Mouse (Mus musculus): ENCODE measurements around the gene Furin.
A peak's percentile ranks its signal among the peaks of the same experiment; 100 is the strongest.

Gene Furin

GRCm38 (mm10) chr7:80370649-80371040 is 34.6 kb downstream of the Furin start:
- peak; percentile 72 for DNase-seq

- no peak for DNase-seq
Measured at GRCm38 (mm10) chr7:80369967-80370431, 35.2 kb downstream of the Furin start.

- no peak for DNase-seq
Measured at GRCm38 (mm10) chr7:80369461-80369860, 35.8 kb downstream of the Furin start.

GRCm38 (mm10) chr7:80368635-80369421 is 36.4 kb downstream of the Furin start:
- no peak for DNase-seq

- DNase-seq: no peak
Measured at GRCm38 (mm10) chr7:80368009-80368408, 37.2 kb downstream of the Furin start.

GRCm38 (mm10) chr7:80367232-80367631 is 38.0 kb downstream of the Furin start:
- no peak for DNase-seq

- no peak for DNase-seq
Measured at GRCm38 (mm10) chr7:80365759-80366158, 39.5 kb downstream of the Furin start.

- no peak for DNase-seq
Measured at GRCm38 (mm10) chr7:80360435-80360834, 44.8 kb downstream of the Furin start.

DNA sequence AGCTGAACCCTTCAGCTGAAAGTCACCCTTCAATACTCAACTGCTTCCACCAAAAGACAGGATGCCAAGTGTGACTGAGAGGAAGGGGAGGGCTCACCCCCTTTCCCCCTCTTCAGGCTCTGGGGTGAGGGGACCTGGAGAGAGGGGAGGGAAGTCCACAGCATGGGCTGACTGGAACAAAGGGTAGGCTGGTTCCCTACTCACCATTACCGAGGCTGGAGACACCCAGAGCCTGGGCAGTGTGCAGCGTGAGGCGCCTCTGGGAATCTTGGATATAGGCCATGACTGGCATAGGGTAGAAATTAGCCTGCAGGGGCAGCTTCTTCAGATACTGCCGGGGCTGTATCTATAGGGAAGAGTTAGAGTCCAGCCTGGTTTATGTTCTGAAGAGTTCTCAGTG is 47.2 kb downstream of the Furin start:
- no peak for DNase-seq

- DNase-seq: peak; percentile 50
Measured at GRCm38 (mm10) chr7:80357156-80357555, 48.1 kb downstream of the Furin start.

DNA sequence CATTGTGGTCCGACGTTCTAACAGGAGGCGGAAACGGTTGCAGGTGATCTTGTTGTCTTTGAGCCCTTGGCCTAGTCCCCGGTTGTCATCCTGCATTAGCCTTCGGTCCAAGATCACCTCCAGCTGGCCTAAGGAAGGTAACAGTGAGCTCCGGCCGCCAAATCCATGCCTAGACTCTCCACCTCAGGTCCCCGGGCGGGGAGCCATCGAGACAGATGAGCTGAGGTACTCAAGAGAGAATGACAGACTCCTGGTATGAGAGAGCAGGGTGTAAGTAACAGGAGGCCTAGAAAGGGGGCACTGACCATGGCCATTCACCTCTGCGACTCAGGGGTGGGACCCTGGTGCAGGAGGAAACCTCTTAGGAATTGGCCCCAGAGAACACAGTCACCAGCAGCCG is 48.9 kb downstream of the Furin start:
- no peak for DNase-seq

DNA sequence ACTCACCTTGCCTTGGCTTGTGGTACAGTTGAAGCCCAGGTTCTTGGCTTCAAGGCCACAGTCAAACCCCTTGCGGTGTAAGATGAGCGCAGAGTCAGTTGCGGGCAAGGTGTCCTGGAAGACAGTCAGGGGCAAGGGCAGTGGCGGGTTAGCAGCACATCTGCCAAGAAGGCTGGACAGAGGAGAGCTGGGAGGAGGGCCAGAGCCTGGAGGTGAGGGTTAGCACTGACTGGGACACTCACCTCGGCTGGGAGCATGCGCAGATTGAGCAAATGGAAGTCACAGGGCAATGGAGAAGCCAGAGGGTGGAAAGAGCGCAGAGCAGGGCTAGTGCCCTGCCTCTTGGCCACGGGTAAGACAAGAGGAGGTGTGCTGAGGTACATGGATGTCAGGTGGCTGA is 52.3 kb downstream of the Furin start:
- DNase-seq: no peak

DNA sequence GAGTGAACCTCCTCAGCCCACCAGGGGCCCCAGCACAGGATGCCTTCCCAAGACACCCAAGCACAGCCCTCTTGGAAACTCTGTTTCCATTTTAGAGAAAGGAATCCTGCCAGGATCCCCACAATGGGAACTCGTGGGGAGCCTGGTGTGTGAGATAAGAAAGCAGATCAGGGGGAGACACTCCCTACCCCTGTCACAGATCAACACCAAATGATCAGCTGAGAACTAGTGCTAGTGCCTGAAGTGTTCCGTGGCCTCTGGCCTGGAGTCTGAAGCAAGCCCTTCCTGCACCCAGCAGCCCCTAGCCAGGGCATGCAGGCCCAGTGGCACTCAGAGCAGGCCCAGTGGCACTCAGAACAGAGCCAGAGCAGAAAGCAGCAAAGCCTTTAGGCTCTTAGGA is 54.4 kb downstream of the Furin start:
- DNase-seq: no peak

GRCm38 (mm10) chr7:80347670-80348586 is 57.3 kb downstream of the Furin start:
- no peak for DNase-seq

DNA sequence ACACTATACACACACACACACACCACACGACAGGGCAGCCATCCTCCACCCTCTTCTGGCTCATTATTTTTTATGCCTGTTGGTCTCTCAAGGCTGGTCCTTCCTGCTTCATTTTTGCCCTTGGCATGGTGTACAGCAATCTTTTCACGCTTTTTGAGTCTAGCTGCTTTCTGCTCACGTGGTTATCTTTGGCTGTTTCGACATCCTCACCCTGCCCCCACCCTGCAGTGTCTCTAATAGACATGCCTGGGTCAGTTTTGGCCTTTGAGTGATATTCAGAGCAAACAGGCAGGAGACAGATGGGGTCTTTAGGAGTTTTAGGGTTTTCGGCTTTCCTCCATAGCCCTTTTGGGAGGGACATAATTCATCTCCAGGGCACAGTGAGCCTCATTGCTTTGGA is 58.4 kb downstream of the Furin start:
- no peak for DNase-seq

- no peak for DNase-seq
Measured at GRCm38 (mm10) chr7:80346173-80346572, 59.1 kb downstream of the Furin start.

GRCm38 (mm10) chr7:80343270-80344018 is 61.8 kb downstream of the Furin start:
- no peak for DNase-seq

- DNase-seq: peak; percentile 98
Measured at GRCm38 (mm10) chr7:80342858-80343257, 62.4 kb downstream of the Furin start, which contains the start of gene Hddc3. Gene Hddc3 (plus strand): TSS chr7:80343104.

DNA sequence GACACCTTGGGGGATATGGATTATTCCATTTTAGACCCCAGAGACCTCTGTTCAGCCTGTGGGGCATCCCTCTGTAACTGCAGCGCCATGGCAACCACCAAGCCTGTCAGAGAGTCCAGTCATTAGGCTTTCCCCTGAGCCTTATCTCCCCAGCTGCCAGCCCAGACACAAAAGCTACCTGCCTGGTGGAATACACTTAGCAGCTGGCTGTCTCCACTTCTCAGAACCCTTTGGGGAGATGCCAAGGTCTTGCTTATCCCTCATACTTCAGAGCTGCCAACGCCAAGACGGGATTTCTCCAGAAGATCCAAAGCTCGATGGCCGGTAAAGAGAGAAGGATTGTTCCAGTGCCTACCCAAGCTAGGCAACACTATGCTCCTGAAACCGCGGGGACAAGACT is 63.4 kb downstream of the Furin start:
- DNase-seq: no peak

DNA sequence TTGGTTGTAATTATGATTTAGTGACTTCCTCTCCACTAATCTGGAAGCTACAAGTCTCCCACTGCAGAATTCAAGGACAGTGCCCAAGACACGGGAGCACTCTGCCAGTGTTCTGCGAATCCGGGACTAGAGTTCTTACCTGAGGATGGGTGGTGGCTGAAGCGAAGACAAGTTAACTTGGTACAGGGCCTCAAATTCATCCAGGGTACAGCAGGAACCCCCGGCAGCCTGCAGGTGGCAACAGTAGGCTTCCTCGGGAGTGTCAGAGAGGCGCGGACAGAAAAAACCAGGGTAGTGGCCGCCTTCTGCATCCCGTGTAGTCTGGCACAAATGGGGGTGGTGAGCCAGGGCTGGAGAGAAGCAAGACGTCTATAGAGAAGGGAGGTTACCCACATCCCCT is 64.4 kb downstream of the Furin start, which contains the start of gene Unc45a:
Gene Unc45a, minus strand, starts transcription at position 213 of the 400 bp plus-strand sequence.
- DNase-seq: peak; percentile 86

DNA sequence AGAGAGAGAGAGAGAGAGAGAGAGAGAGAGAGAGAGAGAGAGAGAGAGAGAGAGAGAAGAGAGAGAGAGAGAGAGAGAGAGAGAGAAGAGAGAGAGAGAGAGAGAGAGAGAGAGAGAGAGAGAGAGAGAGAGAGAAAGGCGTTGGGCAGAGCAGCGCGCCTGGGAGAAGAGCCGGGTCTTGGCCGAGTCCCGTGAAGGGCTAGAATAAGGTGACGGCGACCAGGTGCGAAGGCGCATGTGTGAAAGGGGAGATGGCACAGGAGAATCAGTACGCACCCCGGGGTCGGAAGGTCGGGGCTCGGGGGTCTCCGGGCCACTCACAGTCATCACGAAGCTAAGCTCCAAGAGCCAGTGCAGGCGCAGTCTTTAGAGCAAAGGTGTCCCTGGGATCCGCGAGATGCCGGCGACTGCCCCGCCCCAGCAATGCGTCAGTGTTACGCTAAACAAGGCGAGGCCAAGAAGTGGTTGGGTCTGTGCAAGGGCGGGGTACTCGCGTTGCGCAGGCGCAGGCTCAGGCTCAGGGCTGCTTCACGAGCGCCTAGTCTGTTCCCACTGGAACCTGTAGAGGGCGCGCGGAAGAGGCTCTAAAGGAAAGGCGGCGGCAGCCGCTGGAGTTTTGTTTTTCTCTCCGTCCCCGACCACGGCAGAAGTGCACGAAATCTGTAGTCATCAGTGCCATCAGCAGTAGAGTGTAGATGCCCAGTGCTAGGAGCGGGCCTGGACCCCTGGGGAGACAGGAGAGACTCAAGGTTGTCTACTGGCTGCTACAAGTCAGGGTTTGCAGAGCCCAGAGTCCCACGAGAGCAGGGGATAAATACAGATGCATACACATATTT is 65.2 kb downstream of the Furin start:
- peak; percentile 98 for DNase-seq

DNA sequence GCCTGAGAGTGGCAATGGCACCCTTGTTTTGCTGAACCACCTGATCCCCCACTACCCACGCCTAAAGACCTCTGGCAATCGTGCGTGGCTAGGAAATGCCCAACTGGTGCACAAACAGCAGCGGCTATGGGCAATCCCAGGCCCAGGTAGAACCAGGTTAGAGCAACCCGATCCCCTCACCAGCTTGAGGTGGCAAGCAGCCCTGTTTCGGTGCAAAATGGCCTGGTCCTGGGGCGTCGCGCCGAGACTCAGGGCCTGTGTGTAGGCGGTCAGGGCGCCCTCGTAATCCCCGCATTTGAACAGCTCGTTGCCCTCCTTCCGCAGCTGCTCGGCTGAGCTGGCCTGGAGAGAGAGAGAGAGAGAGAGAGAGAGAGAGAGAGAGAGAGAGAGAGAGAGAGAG is 65.9 kb downstream of the Furin start:
- DNase-seq: peak; percentile 53
